Mouse (Mus musculus) CD8-positive naive resting alpha-beta T cell, adult 2 months (primary cell): ENCODE results near the gene Fbxw5.
A peak's percentile ranks its signal among the peaks of the same experiment; 100 is the strongest.

Source experiments
- DNase-seq, 2 experiments: peaks; one replicate each; pipeline ENCODE4 v3.0.0; 2022; ENCODE audit warnings: low read depth in 2 of 2, low spot score in 2 of 2

The Fbxw5 gene

GRCm38 (mm10) chr2:25477967-25478675 is 22.4 kb upstream of the Fbxw5 start:
- no peak for DNase-seq

GRCm38 (mm10) chr2:25479551-25480311 is 20.8 kb upstream of the Fbxw5 start:
- no peak for DNase-seq

- DNase-seq: no peak
Measured at GRCm38 (mm10) chr2:25480541-25480940, 20.0 kb upstream of the Fbxw5 start.

GRCm38 (mm10) chr2:25482969-25483368 is 17.6 kb upstream of the Fbxw5 start:
- DNase-seq: peak; percentile 59 to 71

GRCm38 (mm10) chr2:25484901-25485647 is 15.5 kb upstream of the Fbxw5 start:
- DNase-seq: no peak

GRCm38 (mm10) chr2:25487965-25488670 is 12.4 kb upstream of the Fbxw5 start:
- no peak for DNase-seq

GRCm38 (mm10) chr2:25488671-25489068 is 11.9 kb upstream of the Fbxw5 start:
- no peak for DNase-seq

GRCm38 (mm10) chr2:25492988-25493387 is 7.6 kb upstream of the Fbxw5 start:
- DNase-seq: no peak

GRCm38 (mm10) chr2:25493476-25493961 is 7.0 kb upstream of the Fbxw5 start, which contains the start of gene Lcn12:
Lcn12 (minus strand) TSS chr2:25493911.
- no peak for DNase-seq

GRCm38 (mm10) chr2:25496462-25496861 is 4.1 kb upstream of the Fbxw5 start:
- no peak for DNase-seq

- no peak for DNase-seq
Measured at GRCm38 (mm10) chr2:25497846-25498575, 2.5 kb upstream of the Fbxw5 start.

- DNase-seq: no peak
Measured at GRCm38 (mm10) chr2:25498622-25499478, 1.7 kb upstream of the Fbxw5 start.

GRCm38 (mm10) chr2:25500071-25500575 is 427 bp upstream of the Fbxw5 start:
- no peak for DNase-seq

- no peak for DNase-seq
Measured at GRCm38 (mm10) chr2:25501593-25502486, 1.3 kb downstream of the Fbxw5 start, which contains the start of gene C8g. C8g (minus strand) TSS chr2:25501719.

GRCm38 (mm10) chr2:25502726-25503125 is 2.2 kb downstream of the Fbxw5 start:
- DNase-seq: no peak

GRCm38 (mm10) chr2:25504538-25504937 is 4.0 kb downstream of the Fbxw5 start:
- no peak for DNase-seq

- no peak for DNase-seq
Measured at GRCm38 (mm10) chr2:25505000-25505399, 4.5 kb downstream of the Fbxw5 start.

- DNase-seq: no peak
Measured at GRCm38 (mm10) chr2:25505860-25506259, 5.3 kb downstream of the Fbxw5 start.
